Mouse (Mus musculus) kidney, embryonic 14.5 days (tissue): ENCODE measurements at regions not wholly inside any gene's neighbourhood (a gene's known extent, or its start where the extent isn't known, plus 50 kb on each side); places are given as distances from the start of the nearest gene placed in this dataset.

Experiments used
- ATAC-seq: fragments of 200-750 bp; cut with Nextera tagmentation; 2 replicates; pipeline ENCODE4 v1.8.0; 2017; ENCODE audit warnings: moderate number of reproducible peaks, mild to moderate bottlenecking, moderate TSS enrichment, moderate library complexity; ENCODE audit not compliant: low FRiP score, low TSS enrichment
- H3K27ac ChIP-seq: fragments of 300-500 bp; sonication (generic); 2 replicates; pipeline ENCODE4 v1.5.1; 2014; ENCODE audit warnings: low read depth, mild to moderate bottlenecking, low read length, moderate library complexity, mixed read lengths
- H3K27me3 ChIP-seq: fragments of 300-500 bp; sonication (generic); 2 replicates; pipeline ENCODE4 v1.6.1; 2014; ENCODE audit warnings: mild to moderate bottlenecking, low read length; ENCODE audit not compliant: control insufficient read depth, insufficient read depth
- H3K36me3 ChIP-seq: fragments of 300-500 bp; sonication (generic); 2 replicates; pipeline ENCODE4 v1.6.1; 2014; ENCODE audit warnings: low read length, mixed read lengths; ENCODE audit not compliant: control insufficient read depth, insufficient read depth
- H3K4me1 ChIP-seq: fragments of 300-500 bp; sonication (generic); 2 replicates; pipeline ENCODE4 v1.6.1; 2014; ENCODE audit warnings: low read length, mixed read lengths; ENCODE audit not compliant: control insufficient read depth, insufficient read depth
- H3K4me2 ChIP-seq: fragments of 300-500 bp; sonication (generic); replicated peaks from 2 replicates; pipeline ENCODE4 v1.6.1; 2014; ENCODE audit warnings: low read depth, mild to moderate bottlenecking, low read length
- H3K4me3 ChIP-seq: fragments of 300-500 bp; sonication (generic); 2 replicates; pipeline ENCODE4 v1.5.1; 2014; ENCODE audit warnings: mild to moderate bottlenecking, low read length
- H3K9ac ChIP-seq: fragments of 300-500 bp; sonication (generic); 2 replicates; pipeline ENCODE4 v1.6.1; 2014; ENCODE audit warnings: low read depth, mild to moderate bottlenecking, low read length, moderate library complexity
- H3K9me3 ChIP-seq: fragments of 300-500 bp; sonication (generic); 2 replicates; pipeline ENCODE4 v1.6.1; 2016; ENCODE audit warnings: low read length; ENCODE audit not compliant: control insufficient read depth
- WGBS: fragments of 180-500 bp; shearing (Covaris S2); extraction: QIAGEN DNeasy Blood & Tissue Kit; methylation state at CpG from one replicate; pipeline ENCODE4 v1.1.7; 2014; 5-methylcytosine and 5-hydroxymethylcytosine counted together

DNA sequence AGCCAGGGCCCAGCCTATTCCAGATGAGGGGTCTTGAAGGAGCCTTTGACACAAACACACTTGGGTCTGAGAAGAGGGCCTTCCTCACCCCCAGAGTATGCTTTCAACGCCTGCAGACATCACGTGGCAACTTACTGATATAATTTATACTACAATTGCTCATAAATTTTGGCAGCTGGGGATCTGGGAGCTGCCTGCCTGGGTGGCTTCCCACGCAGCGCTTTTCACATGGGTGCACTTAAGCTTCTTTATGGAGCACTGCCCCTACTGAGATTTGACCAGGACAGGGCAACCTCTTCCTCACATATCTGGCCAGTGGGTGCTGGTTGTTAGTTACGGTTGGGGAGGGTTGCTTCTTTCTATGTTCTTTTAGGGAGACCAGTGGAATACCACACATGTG, 61.6 kb downstream of the Spesp1 start:
- no peaks in the 10 kb centered on the region for H3K9me3 ChIP-seq
- H3K4me1 ChIP-seq = 0 out of 2 replicates have a peak, but pooled peaks cover 5% of the 10 kb centered on the region
- no peak overlapping the region for H3K27ac ChIP-seq
- no peak for ATAC-seq
- no peaks in the 10 kb centered on the region for H3K27me3 ChIP-seq
- no peak overlapping the region for H3K9ac ChIP-seq
- WGBS = 31% methylated on average over 5 of the region's 5 CpGs
- H3K4me2 ChIP-seq = no peak overlapping the region
- no peak overlapping the region for H3K4me3 ChIP-seq
- H3K36me3 ChIP-seq = no peaks in the 10 kb centered on the region

DNA sequence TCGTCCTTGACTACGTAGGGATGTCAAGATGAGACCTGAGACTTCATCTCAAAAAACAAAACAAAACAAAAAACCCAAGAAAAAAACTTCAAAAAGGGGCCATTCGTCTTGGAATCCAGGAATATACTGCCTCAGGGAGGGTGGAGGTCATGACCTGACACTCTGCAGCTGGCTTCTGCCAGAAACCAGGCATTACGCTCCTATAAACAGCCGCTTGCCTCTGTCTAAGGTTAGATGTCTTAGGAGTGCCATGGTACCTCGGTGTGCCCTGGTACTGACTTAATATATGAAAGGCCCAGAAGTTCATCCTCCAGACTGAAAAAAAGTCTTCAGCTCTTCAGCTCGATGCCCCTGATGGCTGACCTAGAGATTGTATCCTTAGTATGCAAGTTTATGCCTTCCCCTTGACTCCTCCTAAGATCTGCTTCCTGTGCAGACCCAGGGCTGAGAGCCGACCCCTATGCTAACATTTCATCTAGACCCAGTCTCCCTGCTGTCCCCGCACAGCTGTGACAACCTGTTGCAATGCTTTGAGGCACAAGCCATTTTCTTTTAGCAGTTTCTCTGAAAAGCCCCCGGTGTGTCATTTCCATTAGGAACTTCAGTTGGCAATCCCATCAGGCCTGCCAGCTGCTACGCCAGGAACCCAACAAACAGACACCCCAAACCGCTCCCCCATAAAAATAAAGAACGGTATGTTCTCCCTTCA, 66.7 kb downstream of the Spesp1 start:
- ATAC-seq = no peak
- WGBS = 42% methylated on average over 13 of the region's 13 CpGs

DNA sequence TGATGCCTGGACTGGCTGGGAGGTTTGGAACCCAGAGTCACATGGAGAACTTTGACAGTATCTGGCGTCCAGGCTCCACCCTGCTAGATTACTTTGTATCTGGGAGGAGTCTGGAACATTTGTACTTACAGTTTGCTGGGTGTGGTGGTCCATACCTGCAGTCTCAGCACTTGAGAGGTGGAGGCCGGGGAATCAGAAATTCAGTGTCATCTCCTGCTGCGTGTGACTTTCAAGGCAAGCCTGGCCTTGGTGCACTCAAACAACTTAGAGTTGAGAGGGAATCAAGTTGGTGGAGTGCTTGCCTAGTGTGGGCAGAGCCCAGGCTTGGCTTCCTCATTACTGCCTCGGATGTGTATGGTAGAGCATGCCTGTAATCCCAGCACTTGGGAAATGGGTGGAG, 67.5 kb downstream of the Spesp1 start:
- no peak for ATAC-seq
- 71% methylated on average over 4 of the region's 4 CpGs for WGBS
- Histone ChIP-seq H3K9ac (no peak overlapping the region), H3K27me3 (no peaks in the 10 kb centered on the region), H3K27ac (no peak overlapping the region), H3K9me3 (no peaks in the 10 kb centered on the region), H3K4me3 (no peak overlapping the region), H3K4me1 (no peaks in the 10 kb centered on the region), H3K4me2 (no peak overlapping the region), H3K36me3 (no peaks in the 10 kb centered on the region)

More for the DNA sequence above, 66.7 kb downstream of the Spesp1 start:
- H3K9me3 ChIP-seq = no peaks in the 10 kb centered on the region
- no peak overlapping the region for H3K9ac ChIP-seq
- no peak overlapping the region for H3K4me2 ChIP-seq
- H3K27ac ChIP-seq = no peak overlapping the region
- no peaks in the 10 kb centered on the region for H3K36me3 ChIP-seq
- no peaks in the 10 kb centered on the region for H3K4me1 ChIP-seq
- no peak overlapping the region for H3K4me3 ChIP-seq
- no peaks in the 10 kb centered on the region for H3K27me3 ChIP-seq

DNA sequence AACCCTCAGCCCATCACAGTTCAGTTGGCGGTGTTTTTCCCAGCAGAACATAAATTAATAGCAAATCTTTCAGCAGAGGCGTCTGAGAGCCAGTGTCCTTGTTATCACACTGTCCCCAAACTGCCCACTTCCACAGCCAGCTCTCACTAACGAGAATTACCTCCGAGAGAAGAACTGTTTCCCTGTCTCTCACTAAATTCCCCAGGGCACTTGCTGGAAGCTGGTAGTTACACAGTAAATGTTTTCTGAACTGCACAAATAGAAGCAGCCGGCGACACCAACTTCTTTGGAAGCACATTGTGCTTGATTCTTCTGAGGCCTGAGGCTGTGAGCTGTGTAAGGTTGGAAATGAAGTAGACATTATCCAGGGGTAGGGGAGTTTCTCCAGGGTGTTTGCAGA, 69.4 kb downstream of the Spesp1 start:
- no peak for ATAC-seq
- Histone ChIP-seq H3K9ac (no peak overlapping the region), H3K4me1 (no peaks in the 10 kb centered on the region), H3K36me3 (no peaks in the 10 kb centered on the region), H3K9me3 (no peaks in the 10 kb centered on the region), H3K4me3 (no peak overlapping the region), H3K4me2 (no peak overlapping the region), H3K27me3 (no peaks in the 10 kb centered on the region), H3K27ac (no peak overlapping the region)
- WGBS = 47% methylated on average over 6 of the region's 6 CpGs

DNA sequence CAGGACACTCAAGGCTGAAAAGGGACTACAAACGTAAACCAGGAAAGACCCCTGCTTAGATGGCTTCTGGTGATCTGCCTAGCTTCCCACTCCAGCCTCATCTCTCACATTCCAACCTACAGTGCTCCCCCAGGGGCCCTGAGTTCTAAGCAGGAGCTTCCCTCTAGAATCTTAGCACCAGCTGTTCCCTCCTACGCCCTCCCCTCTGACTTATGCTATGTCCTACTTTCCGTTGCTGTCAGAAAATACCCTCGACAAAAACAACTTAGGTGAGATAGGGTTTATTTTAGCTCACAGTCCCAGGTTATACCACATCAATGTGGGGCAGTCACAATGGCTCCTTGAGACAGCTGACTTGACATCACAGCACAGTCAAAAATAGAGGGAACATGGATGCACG, 71.2 kb downstream of the Spesp1 start:
- ATAC-seq = no peak
- no peaks in the 10 kb centered on the region for H3K36me3 ChIP-seq
- WGBS = 85% methylated on average over 5 of the region's 5 CpGs

DNA sequence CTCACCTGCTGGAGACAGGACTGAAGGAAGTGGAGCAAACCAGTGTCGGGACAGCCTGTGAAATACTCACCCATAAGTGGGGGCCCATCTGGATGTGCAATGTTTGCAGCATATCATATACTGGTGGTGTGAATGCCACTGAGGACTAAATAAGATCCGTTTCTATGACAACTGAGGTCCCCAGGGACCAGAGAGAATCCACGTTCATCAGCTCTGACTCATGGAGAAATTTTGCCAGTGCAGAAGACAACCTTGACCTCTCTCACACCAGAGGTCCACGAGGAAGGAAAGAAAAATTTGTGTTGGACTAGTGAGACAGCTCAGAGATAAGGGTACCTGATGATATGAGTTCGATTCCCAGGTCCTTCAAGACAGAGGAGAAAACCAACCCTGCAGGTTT, 73.6 kb downstream of the Spesp1 start:
- Histone ChIP-seq H3K36me3 (no peaks in the 10 kb centered on the region), H3K4me3 (no peak overlapping the region), H3K4me1 (no peaks in the 10 kb centered on the region), H3K9ac (no peak overlapping the region), H3K27me3 (no peaks in the 10 kb centered on the region), H3K9me3 (no peaks in the 10 kb centered on the region), H3K27ac (no peak overlapping the region), H3K4me2 (no peak overlapping the region)
- WGBS = 74% methylated on average over 5 of the region's 5 CpGs
- no peak for ATAC-seq

More for the DNA sequence above, 71.2 kb downstream of the Spesp1 start:
- H3K4me3 ChIP-seq = no peak overlapping the region
- no peaks in the 10 kb centered on the region for H3K4me1 ChIP-seq
- no peak overlapping the region for H3K9ac ChIP-seq
- no peak overlapping the region for H3K4me2 ChIP-seq
- no peaks in the 10 kb centered on the region for H3K9me3 ChIP-seq
- no peaks in the 10 kb centered on the region for H3K27me3 ChIP-seq
- H3K27ac ChIP-seq = no peak overlapping the region

DNA sequence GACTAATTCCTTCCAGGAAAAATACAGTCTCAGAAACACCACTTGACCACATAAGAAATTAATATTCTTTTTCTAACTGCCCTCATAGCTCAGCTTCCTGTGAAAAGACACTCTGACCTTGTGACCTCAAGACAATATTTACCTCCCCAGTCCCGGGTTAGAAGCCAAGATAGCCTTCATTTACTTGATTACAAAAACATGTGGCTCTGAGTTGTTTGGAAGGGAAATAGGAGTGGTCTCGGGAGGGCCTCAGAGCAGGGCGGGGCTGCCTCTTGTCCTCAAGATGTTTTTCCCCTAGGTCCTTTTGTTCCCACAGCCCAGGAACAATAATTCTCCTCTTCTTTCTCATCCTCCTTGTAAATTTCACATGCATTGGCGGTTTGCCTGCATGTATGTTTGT, 76.7 kb downstream of the Spesp1 start:
- H3K9me3 ChIP-seq = no peaks in the 10 kb centered on the region
- 60% methylated on average over 4 of the region's 4 CpGs for WGBS
- no peak overlapping the region for H3K9ac ChIP-seq
- no peak overlapping the region for H3K27ac ChIP-seq
- H3K36me3 ChIP-seq = no peaks in the 10 kb centered on the region
- no peaks in the 10 kb centered on the region for H3K4me1 ChIP-seq
- H3K4me2 ChIP-seq = no peak overlapping the region
- no peak for ATAC-seq
- no peak overlapping the region for H3K4me3 ChIP-seq
- H3K27me3 ChIP-seq = no peaks in the 10 kb centered on the region

DNA sequence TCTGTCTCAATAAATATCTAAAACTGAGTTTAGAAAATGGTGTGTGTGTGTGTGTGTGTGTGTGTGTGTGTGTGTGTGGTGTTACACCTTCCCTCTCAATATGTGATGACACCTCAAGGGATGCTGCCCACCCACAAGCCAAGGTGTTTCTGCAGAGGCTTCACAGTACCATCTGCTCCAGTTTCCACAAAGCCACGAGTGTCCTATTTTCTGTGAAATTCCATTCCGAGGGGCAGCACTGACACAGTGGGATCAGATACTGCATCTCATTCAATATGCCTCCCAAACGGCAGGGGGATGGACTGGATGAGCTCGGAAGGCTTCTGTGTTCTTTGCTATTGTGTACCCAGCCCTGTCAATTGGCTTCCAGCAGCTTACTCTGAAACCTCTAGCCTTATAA, 78.5 kb downstream of the Spesp1 start:
- Histone ChIP-seq H3K9me3 (no peaks in the 10 kb centered on the region), H3K27ac (no peak overlapping the region), H3K27me3 (no peaks in the 10 kb centered on the region), H3K4me2 (no peak overlapping the region), H3K4me3 (no peak overlapping the region), H3K9ac (no peak overlapping the region), H3K36me3 (no peaks in the 10 kb centered on the region), H3K4me1 (no peaks in the 10 kb centered on the region)
- 59% methylated on average over 4 of the region's 4 CpGs for WGBS
- ATAC-seq = no peak

DNA sequence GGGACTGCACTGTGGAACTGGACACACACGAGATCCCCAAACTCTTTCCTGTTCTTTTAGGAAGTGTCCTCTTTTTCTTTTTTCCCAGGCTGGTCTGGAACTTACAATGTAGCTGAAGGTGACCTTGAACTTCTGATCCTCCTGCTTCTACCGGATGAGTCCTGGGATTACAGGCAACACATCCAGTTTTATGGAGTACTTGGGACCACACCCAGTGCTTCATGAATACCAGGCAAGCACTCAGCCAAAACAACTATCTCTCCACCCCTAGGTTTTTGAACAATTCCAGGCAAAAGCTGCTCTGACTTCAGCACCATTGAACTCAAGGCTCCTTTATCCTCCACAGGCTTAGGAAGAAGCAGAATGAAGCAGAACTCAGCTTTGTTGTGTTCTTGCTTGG, 79.7 kb downstream of the Spesp1 start:
- ATAC-seq = no peak
- Histone ChIP-seq H3K27me3 (no peaks in the 10 kb centered on the region), H3K4me2 (no peak overlapping the region), H3K4me3 (no peak overlapping the region), H3K9me3 (no peaks in the 10 kb centered on the region), H3K9ac (no peak overlapping the region), H3K4me1 (no peaks in the 10 kb centered on the region), H3K36me3 (no peaks in the 10 kb centered on the region), H3K27ac (no peak overlapping the region)
- 84% methylated on average over 2 of the region's 2 CpGs for WGBS
